Mouse (Mus musculus) small intestine, adult 2 months (tissue): ENCODE measurements around the gene Slc16a14. TPM values are rescaled to one million over a fixed set of nuclear protein-coding genes. Genes with fewer than 3 reads are reported as not detected.

Experiments
- H3K27ac ChIP-seq: fragments of 200-500 bp; 2 replicates; pipeline ENCODE4 v1.5.1; 2012; ENCODE audit warnings: low read depth, low read length, control low read depth, inconsistent platforms; ENCODE audit not compliant: insufficient read depth
- H3K27me3 ChIP-seq: fragments of 200-500 bp; 2 replicates; pipeline ENCODE4 v1.6.1; 2012; ENCODE audit warnings: mild to moderate bottlenecking, moderate library complexity, low read length, inconsistent platforms; ENCODE audit not compliant: control insufficient read depth, insufficient read depth
- H3K36me3 ChIP-seq: fragments of 200-500 bp; 2 replicates; pipeline ENCODE4 v1.6.1; 2012; ENCODE audit warnings: mild to moderate bottlenecking, low read length, control low read depth, inconsistent platforms; ENCODE audit not compliant: control insufficient read depth, insufficient read depth
- H3K4me1 ChIP-seq: fragments of 200-500 bp; 2 replicates; pipeline ENCODE4 v1.6.1; 2012; ENCODE audit warnings: low read length, inconsistent platforms, mixed read lengths; ENCODE audit not compliant: control insufficient read depth, insufficient read depth, insufficient read length
- H3K4me3 ChIP-seq: fragments of 200-500 bp; 2 replicates; pipeline ENCODE4 v1.5.1; 2012; ENCODE audit warnings: low read depth, mild to moderate bottlenecking, control low read depth, inconsistent platforms, low read length, moderate library complexity
- CTCF ChIP-seq: fragments of 200-500 bp; IDR thresholded peaks from 2 replicates; pipeline ENCODE4 v1.5.1; 2012; ENCODE audit warnings: low read depth, mild to moderate bottlenecking, control low read depth, inconsistent platforms, low read length, moderate library complexity, mixed read lengths; ENCODE audit not compliant: insufficient replicate concordance, insufficient read length; ENCODE audit errors: extremely low read depth
- POLR2A ChIP-seq: fragments of 200-500 bp; IDR thresholded peaks from 2 replicates; pipeline ENCODE4 v1.6.1; 2012; ENCODE audit warnings: low read depth, mild to moderate bottlenecking, control low read depth, inconsistent platforms, low read length, moderate library complexity
- WGBS: fragments of 180-500 bp; shearing (Covaris S2); methylation state at CpG from one replicate; pipeline ENCODE4 v1.1.7; 2018; 5-methylcytosine and 5-hydroxymethylcytosine counted together
- polyA plus RNA-seq: library from polyadenylated mRNA; depleted of rRNA; stranded (reverse); fragments of >200 nt; gene quantifications from 2 replicates; pipeline ENCODE4 v1.2.3, GENCODE M21; 2012

Slc16a14 gene
- polyA plus RNA-seq, 1 experiment: 0.04 TPM

GRCm38 (mm10) chr1:84945950-84946349, 11.0 kb upstream of the Slc16a14 start:
- TF ChIP-seq CTCF (no peak), POLR2A (no peak)
- Histone ChIP-seq H3K27ac (no peak overlapping the region), H3K36me3 (no peaks in the 10 kb centered on the region), H3K4me1 (no peaks in the 10 kb centered on the region), H3K4me3 (no peak overlapping the region), H3K27me3 (no peaks in the 10 kb centered on the region)
- WGBS: 72% methylated on average over 3 of the region's 3 CpGs

DNA sequence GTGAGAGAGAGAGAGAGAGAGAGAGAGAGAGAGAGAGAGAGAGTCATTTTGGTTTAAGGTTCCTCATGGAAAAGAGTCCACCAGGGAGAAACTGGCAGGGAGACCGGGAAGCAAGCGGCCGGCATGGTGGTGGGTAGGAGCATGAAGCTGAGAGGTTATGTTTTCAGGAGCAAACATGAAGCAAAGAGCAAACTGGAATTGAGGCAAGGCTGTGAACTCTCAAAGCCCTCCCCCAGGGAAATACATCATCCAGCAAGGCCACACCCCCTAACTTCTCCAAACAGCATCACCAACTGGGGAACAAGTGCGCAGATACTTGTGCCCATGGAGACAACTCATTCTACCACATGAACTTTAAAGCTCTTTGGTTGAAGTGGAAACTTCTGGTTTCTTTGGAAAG, 8.6 kb upstream of the Slc16a14 start:
- Histone ChIP-seq H3K4me1 (no peaks in the 10 kb centered on the region), H3K27me3 (no peaks in the 10 kb centered on the region), H3K4me3 (no peak overlapping the region), H3K36me3 (no peaks in the 10 kb centered on the region), H3K27ac (no peak overlapping the region)
- WGBS: 98% methylated on average over 4 of the region's 4 CpGs
- TF ChIP-seq CTCF (no peak), POLR2A (no peak)

DNA sequence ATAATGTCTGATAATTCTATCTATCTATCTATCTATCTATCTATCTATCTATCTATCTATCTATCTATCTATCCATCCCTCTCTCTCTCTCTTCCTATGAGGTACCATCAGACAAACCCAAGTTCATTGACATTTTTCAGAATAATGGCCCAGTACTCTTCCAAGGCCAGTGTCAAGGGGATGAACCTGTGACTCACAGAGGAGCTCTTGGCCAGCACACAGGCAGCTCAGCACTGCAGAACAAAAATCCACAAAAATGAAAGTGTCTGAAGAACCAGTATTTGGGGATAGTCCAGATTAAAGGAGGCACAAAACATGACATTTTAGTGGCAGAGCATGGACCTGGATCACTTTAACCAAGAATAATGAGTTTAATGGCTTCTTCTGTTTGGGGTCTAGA, 7.7 kb upstream of the Slc16a14 start:
- Histone ChIP-seq H3K4me1 (no peaks in the 10 kb centered on the region), H3K4me3 (no peak overlapping the region), H3K36me3 (no peaks in the 10 kb centered on the region), H3K27ac (no peak overlapping the region), H3K27me3 (no peaks in the 10 kb centered on the region)
- TF ChIP-seq POLR2A (no peak), CTCF (no peak)

DNA sequence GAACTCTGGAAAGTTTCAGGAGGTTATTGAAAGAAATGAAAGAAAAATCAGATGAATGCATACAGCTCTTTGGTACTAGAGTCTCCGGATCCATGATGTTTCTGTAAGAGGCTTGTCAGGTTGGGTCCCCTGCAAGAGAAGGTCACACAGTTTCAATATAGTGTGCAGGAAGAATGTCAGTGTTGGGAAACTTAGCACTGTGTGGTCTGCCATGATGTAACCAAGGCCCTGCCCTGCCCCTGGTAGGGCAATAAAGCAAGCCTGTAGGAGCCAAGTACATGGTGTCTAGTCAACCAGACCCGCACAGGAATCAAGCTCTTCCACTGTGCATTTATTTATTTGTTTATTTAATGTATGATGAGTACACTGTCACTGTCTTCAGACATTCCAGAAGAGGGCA, 5.4 kb upstream of the Slc16a14 start:
- WGBS: 79% methylated on average over 2 of the region's 2 CpGs
- Histone ChIP-seq H3K4me1 (no peaks in the 10 kb centered on the region), H3K27ac (no peak overlapping the region), H3K27me3 (no peaks in the 10 kb centered on the region), H3K4me3 (no peak overlapping the region), H3K36me3 (no peaks in the 10 kb centered on the region)
- no peak for TF ChIP-seq CTCF
- TF ChIP-seq POLR2A: no peak

DNA sequence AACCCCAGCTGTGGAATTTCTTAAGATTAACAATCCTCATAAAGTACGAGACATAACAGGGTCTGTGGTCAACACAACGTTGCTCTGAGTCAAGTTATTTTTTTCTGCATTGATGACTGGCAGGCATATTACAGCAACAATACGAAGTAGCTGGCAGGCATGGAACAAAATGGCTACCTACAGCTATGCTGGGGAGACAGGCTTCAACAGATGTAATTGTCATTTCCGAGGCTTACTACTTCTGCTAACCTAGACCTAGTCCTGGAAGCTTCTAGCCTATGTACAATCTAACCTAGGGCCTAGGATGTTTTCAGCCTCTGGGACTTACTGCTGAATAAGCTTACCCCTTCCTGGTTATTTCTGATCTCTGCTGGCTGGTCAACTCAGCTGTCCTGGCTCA, 4.5 kb upstream of the Slc16a14 start:
- no peak overlapping the region for H3K27ac ChIP-seq
- H3K4me1 ChIP-seq: no peaks in the 10 kb centered on the region; the same call in 1 of the 2 replicates
- TF ChIP-seq POLR2A (no peak), CTCF (no peak)
- 71% methylated on average over 4 of the region's 4 CpGs for WGBS
- H3K4me3 ChIP-seq: no peak overlapping the region
- H3K27me3 ChIP-seq: peaks cover 3% of the 10 kb centered on the region
- H3K36me3 ChIP-seq: no peaks in the 10 kb centered on the region

DNA sequence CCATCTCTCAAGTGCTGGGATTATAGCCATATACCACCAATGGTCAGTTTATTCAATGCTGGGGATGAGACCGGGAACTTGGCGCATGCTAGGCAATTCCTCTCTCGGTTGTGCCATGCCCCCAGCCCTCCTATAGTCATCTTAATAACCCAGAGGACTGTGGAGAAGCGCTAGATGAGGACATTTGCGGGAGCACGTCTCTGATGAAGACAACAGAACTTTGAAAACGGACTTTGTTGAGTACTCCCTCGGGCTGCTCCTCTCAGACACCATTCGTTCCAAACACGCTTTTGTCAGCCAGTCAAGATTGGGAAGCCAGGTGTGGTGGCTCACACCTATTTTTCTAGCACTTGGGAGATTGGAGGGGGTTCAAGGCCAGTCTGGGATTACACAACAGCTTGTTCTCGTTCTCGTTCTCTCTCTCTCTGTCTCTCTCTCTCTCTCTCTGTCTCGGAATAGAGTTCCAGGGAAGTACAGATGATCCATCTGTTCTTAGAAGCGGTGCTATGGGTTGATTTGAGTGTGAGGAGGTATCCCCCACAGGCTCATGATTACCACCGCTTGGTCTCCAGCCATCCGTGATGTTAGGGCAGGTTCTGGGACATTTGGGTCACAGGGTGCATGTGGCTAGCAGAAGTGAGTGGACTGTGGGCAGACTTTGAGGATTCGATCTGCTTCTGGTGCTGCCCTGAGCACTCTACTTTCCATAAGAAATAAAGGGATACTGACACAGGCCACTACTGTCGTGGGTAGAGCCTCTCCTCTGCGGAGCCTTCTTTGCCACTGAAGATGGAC, 2.0 kb upstream of the Slc16a14 start:
- 87% methylated on average over 19 of the region's 19 CpGs for WGBS
- H3K4me1 ChIP-seq: no peaks in the 10 kb centered on the region; the same call in 1 of the 2 replicates
- peaks cover 3% of the 10 kb centered on the region for H3K27me3 ChIP-seq
- no peaks in the 10 kb centered on the region for H3K36me3 ChIP-seq
- TF ChIP-seq CTCF (no peak), POLR2A (no peak)
- no peak overlapping the region for H3K27ac ChIP-seq
- H3K4me3 ChIP-seq: no peak overlapping the region

DNA sequence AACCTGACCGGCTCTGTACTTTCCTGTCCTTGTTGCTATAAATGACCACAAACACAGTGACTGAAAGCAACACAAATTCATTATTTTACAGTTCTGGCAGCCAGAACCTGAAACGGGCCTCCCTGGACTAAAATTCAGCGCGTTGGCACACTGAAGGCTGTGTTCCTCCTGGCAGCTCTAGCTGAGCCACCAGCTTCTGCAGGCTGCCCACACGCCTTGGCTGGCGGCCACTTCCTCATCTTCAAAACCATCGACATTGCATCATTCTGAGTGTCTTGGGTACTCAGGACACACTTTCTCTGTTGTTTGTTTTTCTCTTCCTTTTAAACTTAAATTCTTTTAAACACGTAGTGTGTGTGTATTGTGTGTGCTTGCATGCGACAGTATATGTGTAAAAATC, 734 bp upstream of the Slc16a14 start:
- H3K4me1 ChIP-seq: no peaks in the 10 kb centered on the region; the same call in 1 of the 2 replicates
- H3K4me3 ChIP-seq: no peak overlapping the region
- no peak for TF ChIP-seq POLR2A
- TF ChIP-seq CTCF: no peak
- peaks cover 3% of the 10 kb centered on the region for H3K27me3 ChIP-seq
- no peaks in the 10 kb centered on the region for H3K36me3 ChIP-seq
- no peak overlapping the region for H3K27ac ChIP-seq
- 54% methylated on average over 9 of the region's 9 CpGs for WGBS
